Comparison of ENCODE assay signal across 8 mouse cellular contexts in the genomic region with DNA sequence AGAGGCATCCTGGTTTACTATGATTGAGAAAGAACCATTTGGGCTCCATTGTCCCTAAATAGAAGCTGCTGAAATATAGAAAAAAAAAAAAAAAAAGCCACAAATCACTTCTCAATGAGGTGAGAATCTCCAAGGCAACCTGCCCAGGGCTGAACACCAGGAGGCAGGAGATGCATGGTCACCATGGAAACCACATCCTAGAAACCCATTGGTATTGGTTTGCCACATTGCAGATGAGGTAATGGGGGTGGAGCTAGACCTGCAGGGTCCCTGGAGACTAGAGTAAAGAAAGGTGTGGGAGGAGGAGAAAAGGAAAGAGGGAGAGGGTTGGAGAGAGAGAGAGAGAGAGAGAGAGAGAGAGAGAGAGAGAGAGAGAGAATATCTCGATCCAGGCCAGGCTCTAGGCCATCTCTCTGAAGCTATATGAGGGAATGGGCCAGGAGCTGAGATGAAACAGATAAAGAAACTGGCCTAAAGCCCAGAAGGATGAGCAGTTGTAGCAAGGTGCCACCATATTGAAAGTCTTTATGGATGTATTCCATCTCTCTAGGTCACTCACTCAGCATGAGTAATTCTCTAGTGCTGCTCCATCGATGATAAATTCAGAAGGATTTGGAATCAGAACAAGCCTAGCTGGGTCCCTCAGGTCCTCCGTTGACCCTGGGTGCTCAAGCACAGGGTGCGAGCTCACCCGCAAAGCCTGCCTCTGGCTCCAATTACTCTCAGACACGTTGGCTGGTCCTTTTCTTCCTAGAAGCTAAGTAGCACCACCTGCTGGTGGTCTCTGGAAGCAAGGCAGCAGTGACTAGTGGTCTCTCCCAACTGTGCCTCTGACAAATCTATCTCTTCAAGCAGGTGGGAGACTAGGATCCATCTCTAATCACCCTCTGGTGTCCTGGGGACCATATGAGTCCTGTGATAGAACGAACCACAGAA. TPM values are rescaled to one million over a fixed set of nuclear protein-coding genes. Genes with fewer than 3 reads are reported as not detected.
A peak's percentile ranks its signal among the peaks of the same experiment; 100 is the strongest.
DNase-seq lines count a peak whose midpoint lies in the region; ATAC-seq and TF ChIP-seq lines count a peak whose summit lies in the region.

No protein-coding gene starts in this region.

- peaks cover 14% of the 10 kb centered on the region; the same call in 1 of the 2 replicates for H3K4me1 ChIP-seq in cerebellum, adult 2 months (ENCODE audit: control insufficient read depth, insufficient read depth, low read length)
- H3K4me1 ChIP-seq in intestine, embryonic 16.5 days (ENCODE audit: control insufficient read depth, insufficient read depth, low read length): 0 out of 2 replicates have a peak, but pooled peaks cover 5% of the 10 kb centered on the region
- H3K4me1 ChIP-seq in midbrain, embryonic 12.5 days: peaks cover 29% of the 10 kb centered on the region
- no peaks in the 10 kb centered on the region for H3K4me1 ChIP-seq in spleen, adult 2 months (ENCODE audit: control insufficient read depth, insufficient read depth, insufficient read length)

- intact Hi-C loops in heart, postnatal 25 days (cut with DNase I): loop anchor here (1.0 to 2.0 kb wide), 4 partner anchors 47 to 263 kb away; no protein-coding TSS in a partner anchor
- intact Hi-C loops in left cerebral cortex, postnatal 14 days (cut with DNase I): loop anchor here (2.0 to 5.0 kb wide), 3 partner anchors 47 to 224 kb away; no protein-coding TSS in a partner anchor

- 13% methylated on average over 7 of the region's 7 CpGs for WGBS in cerebellum, adult 2 months
- 13% methylated on average over 7 of the region's 7 CpGs for WGBS in intestine, embryonic 16.5 days
- WGBS in midbrain, embryonic 12.5 days: 14% methylated on average over 7 of the region's 7 CpGs
- 16% methylated on average over 7 of the region's 7 CpGs for WGBS in spleen, adult 2 months

- TF ChIP-seq CTCF in cerebellum, adult 2 months (IDR thresholded peaks at IDR 0.05; ENCODE audit: borderline replicate concordance, insufficient read depth, low read depth, low read length): peak; percentile 93
- TF ChIP-seq CTCF in spleen, adult 2 months (IDR thresholded peaks at IDR 0.05; ENCODE audit: extremely low read depth, insufficient read depth, insufficient read length, insufficient replicate concordance): peak; percentile 32; the same call in 1 of the 2 replicates

- no peaks in the 10 kb centered on the region for H3K9me3 ChIP-seq in intestine, embryonic 16.5 days (ENCODE audit: control insufficient read depth, low read length)
- no peaks in the 10 kb centered on the region for H3K9me3 ChIP-seq in midbrain, embryonic 12.5 days

- DNase-seq in heart, adult 18-20 months: peak; percentile 36 to 83
- DNase-seq in heart, postnatal 25 days (ENCODE audit: low spot score): no peak
- peak; percentile 71 to 80 for DNase-seq in cerebellum, adult 2 months
- DNase-seq in forelimb bud, embryonic 11.5 days (ENCODE audit: low read depth, low spot score): peak; percentile 81
- peak; percentile 88 to 97 for DNase-seq in left cerebral cortex, postnatal 14 days (ENCODE audit: low spot score in 2 of 2)
- peak in 1 of 2 experiments; percentile 24 for DNase-seq in spleen, adult 2 months (ENCODE audit: low read depth in 1 of 2, low spot score in 2 of 2)

- no peak overlapping the region for H3K9ac ChIP-seq in intestine, embryonic 16.5 days (ENCODE audit: low read depth, low read length)
- no peak overlapping the region for H3K9ac ChIP-seq in midbrain, embryonic 12.5 days (replicated peaks)

- ATAC-seq in intestine, embryonic 16.5 days: peak; percentile 38; the same call in 1 of the 2 replicates
- ATAC-seq in midbrain, embryonic 12.5 days (ENCODE audit: low FRiP score, low read depth): peak; percentile 68

- TF ChIP-seq POLR2A in cerebellum, adult 2 months (IDR thresholded peaks at IDR 0.05; ENCODE audit: borderline replicate concordance, insufficient read depth, low read length): no peak
- TF ChIP-seq POLR2A in spleen, adult 2 months (IDR thresholded peaks at IDR 0.05; ENCODE audit: low read depth, low read length): no peak

- no peaks in the 10 kb centered on the region for H3K36me3 ChIP-seq in intestine, embryonic 16.5 days (ENCODE audit: control insufficient read depth, insufficient read depth, low read length)
- H3K36me3 ChIP-seq in midbrain, embryonic 12.5 days: no peaks in the 10 kb centered on the region
- H3K36me3 ChIP-seq in spleen, adult 2 months (ENCODE audit: control insufficient read depth, insufficient read depth, low read length): no peaks in the 10 kb centered on the region

- no peak overlapping the region for H3K4me2 ChIP-seq in intestine, embryonic 16.5 days (ENCODE audit: low read depth, low read length)
- 0 out of 2 replicates have a peak overlapping the region, but pooled peaks have one; percentile 3 for H3K4me2 ChIP-seq in midbrain, embryonic 12.5 days (replicated peaks)

- no peak overlapping the region for H3K4me3 ChIP-seq in cerebellum, adult 2 months (replicated peaks; ENCODE audit: insufficient read depth, low read depth, low read length)
- no peak overlapping the region for H3K4me3 ChIP-seq in intestine, embryonic 16.5 days (ENCODE audit: low read length)
- H3K4me3 ChIP-seq in midbrain, embryonic 12.5 days: no peak overlapping the region
- no peak overlapping the region for H3K4me3 ChIP-seq in spleen, adult 2 months (ENCODE audit: extremely low read depth, insufficient read depth, insufficient read length)

- no peak overlapping the region for H3K27ac ChIP-seq in cerebellum, adult 2 months (ENCODE audit: insufficient read depth, low read length)
- H3K27ac ChIP-seq in intestine, embryonic 16.5 days (ENCODE audit: low read length): no peak overlapping the region
- peak overlapping the region; percentile 87 for H3K27ac ChIP-seq in midbrain, embryonic 12.5 days (replicated peaks)
- H3K27ac ChIP-seq in spleen, adult 2 months (ENCODE audit: insufficient read depth, low read length): no peak overlapping the region

- no peaks in the 10 kb centered on the region for H3K27me3 ChIP-seq in cerebellum, adult 2 months (ENCODE audit: control insufficient read depth, insufficient read depth, low read length)
- no peaks in the 10 kb centered on the region for H3K27me3 ChIP-seq in intestine, embryonic 16.5 days (replicated peaks; ENCODE audit: control insufficient read depth, insufficient read depth, low read length)
- H3K27me3 ChIP-seq in midbrain, embryonic 12.5 days: peaks cover 33% of the 10 kb centered on the region
- no peaks in the 10 kb centered on the region for H3K27me3 ChIP-seq in spleen, adult 2 months (ENCODE audit: control insufficient read depth, insufficient read depth, low read length)

RNA-seq across cellular contexts. Expression of a gene that starts 31.1 kb away (rescaled TPM):
- total RNA-seq in heart, adult 18-20 months (2021): not detected
- not detected for total RNA-seq in heart, postnatal 25 days (2021)
- 0.13 and 0.18 TPM in 2 replicates for polyA plus RNA-seq in cerebellum, adult 2 months (2012; rRNA removed)
- 6.1 and 6.3 TPM in 2 replicates for polyA plus RNA-seq in intestine, embryonic 16.5 days (2015; fragmentation: Nextera tagmentation; extraction: Ambion mirVana)
- not detected for total RNA-seq in left cerebral cortex, postnatal 14 days (2021)
- polyA plus RNA-seq in midbrain, embryonic 12.5 days (2016; fragmentation: Nextera tagmentation; extraction: Ambion mirVana): 0.46 TPM in 1 of 2 replicates, not detected in the other
- not detected in 2 replicates for polyA plus RNA-seq in spleen, adult 2 months (2012; rRNA removed)

RNA-seq across cellular contexts. Expression of a gene that starts 41.9 kb away (rescaled TPM):
- total RNA-seq in heart, adult 18-20 months (2021): 1 to 10 TPM; 3.1 to 4.1 TPM
- total RNA-seq in heart, postnatal 25 days (2021): 1 to 10 TPM; 1.6 TPM
- 71.8 and 74.2 TPM in 2 replicates for polyA plus RNA-seq in cerebellum, adult 2 months (2012; rRNA removed)
- polyA plus RNA-seq in intestine, embryonic 16.5 days (2015; fragmentation: Nextera tagmentation; extraction: Ambion mirVana): 42.4 and 43.1 TPM in 2 replicates
- total RNA-seq in left cerebral cortex, postnatal 14 days (2021): 10 to 100 TPM; 51.0 to 60.4 TPM
- polyA plus RNA-seq in midbrain, embryonic 12.5 days (2016; fragmentation: Nextera tagmentation; extraction: Ambion mirVana): 41.0 and 41.6 TPM in 2 replicates
- polyA plus RNA-seq in spleen, adult 2 months (2012; rRNA removed): 0.68 and 0.80 TPM in 2 replicates

Comparison
In these comparisons a context has a peak if more than half of its experiments do, and no peak if none do; other contexts are left out.
1. RNA of a gene that starts 41.9 kb away (polyA plus RNA-seq): 71.8 to 74.2 TPM in cerebellum, adult 2 months, 42.4 to 43.1 TPM in intestine, embryonic 16.5 days and 41.0 to 41.6 TPM in midbrain, embryonic 12.5 days; 0.68 to 0.80 TPM in spleen, adult 2 months; every median in the first group is over 10 times any median in the second.